Mouse (Mus musculus) kidney, adult 2 months (tissue): ENCODE data around the gene Srrm2.

Experiments used
- CTCF ChIP-seq: fragments of 200-500 bp; conservative IDR thresholded peaks from 2 replicates; pipeline ENCODE4 v1.5.1; 2011; ENCODE audit warnings: low read depth, mild to moderate bottlenecking, control low read depth, low read length, moderate library complexity, mixed read lengths; ENCODE audit not compliant: insufficient read depth, insufficient read length
- POLR2A ChIP-seq: fragments of 200-500 bp; IDR thresholded peaks from one replicate; pipeline ENCODE4 v1.6.1; 2011; ENCODE audit warnings: low read depth, low read length, control low read depth

- TF ChIP-seq POLR2A, result no peak
- TF ChIP-seq CTCF, result no peak
These were observed 47.4 kb upstream of the Srrm2 start for GRCm38 (mm10) chr17:23742941-23743340.
